Mouse (Mus musculus) C2C12 (cell line): Measurements from ENCODE around the gene Upp2. TPM values are rescaled to one million over a fixed set of nuclear protein-coding genes. Genes with fewer than 3 reads are reported as not detected.

Experiments used
- H3K27me3 ChIP-seq: one replicate; pipeline ENCODE4 v1.6.1; 2011; ENCODE audit not compliant: control insufficient read depth, insufficient read depth, insufficient read length
- H3K36me3 ChIP-seq: one replicate; pipeline ENCODE4 v1.6.1; 2011; ENCODE audit not compliant: control insufficient read depth, insufficient read depth
- H3K4me3 ChIP-seq: one replicate; pipeline ENCODE4 v1.5.1; 2011; ENCODE audit warnings: mild to moderate bottlenecking, control low read depth; ENCODE audit not compliant: poor library complexity, insufficient read depth, severe bottlenecking
- H3K79me2 ChIP-seq: one replicate; pipeline ENCODE4 v1.6.1; 2011; ENCODE audit not compliant: control insufficient read depth, insufficient read depth
- H3K79me3 ChIP-seq: one replicate; pipeline ENCODE4 v1.6.1; 2011; ENCODE audit warnings: low read depth, control low read depth
- H3ac ChIP-seq: one replicate; pipeline ENCODE3; 2011; ENCODE audit warnings: low read depth; ENCODE audit not compliant: control insufficient read depth, insufficient read length
- CEBPB ChIP-seq: IDR thresholded peaks from one replicate; pipeline ENCODE4 v1.6.1; 2011; ENCODE audit warnings: low read depth, mild to moderate bottlenecking, control low read depth, moderate library complexity
- CTCF ChIP-seq: IDR thresholded peaks from one replicate; pipeline ENCODE4 v1.5.1; 2011; ENCODE audit not compliant: control insufficient read depth, insufficient read depth, insufficient read length
- FOSL1 ChIP-seq: IDR thresholded peaks from one replicate; pipeline ENCODE4 v1.8.0; 2011; ENCODE audit warnings: mild to moderate bottlenecking, low read length; ENCODE audit not compliant: poor library complexity, insufficient read depth, severe bottlenecking
- MAX ChIP-seq: IDR thresholded peaks from one replicate; pipeline ENCODE4 v1.6.1; 2011; ENCODE audit warnings: mild to moderate bottlenecking, control low read depth
- MYOD1 ChIP-seq: IDR thresholded peaks from one replicate; pipeline ENCODE4 v1.6.1; 2011; ENCODE audit warnings: low read depth; ENCODE audit not compliant: control insufficient read depth, insufficient read length
- MYOG ChIP-seq: IDR thresholded peaks from one replicate; pipeline ENCODE4 v1.6.1; 2011; ENCODE audit not compliant: control insufficient read depth, insufficient read length; ENCODE audit errors: extremely low read depth
- USF1 ChIP-seq: IDR thresholded peaks from one replicate; pipeline ENCODE4 v1.6.1; 2011; ENCODE audit warnings: low read depth, mild to moderate bottlenecking, control low read depth, moderate library complexity
- long read RNA-seq, 2 experiments: library from polyadenylated mRNA; unstranded; transcript quantifications; one replicate each; pipeline ENCODE4 v2.0.0; 2019 to 2020
- polyA plus RNA-seq: library from polyadenylated mRNA; unstranded; fragments of >200 nt; fragmentation: generic; extraction: Trizol; gene quantifications from one replicate; pipeline ENCODE4 v1.2.1, GENCODE M21; 2012; ENCODE audit warnings: missing spikeins

Gene Upp2
- 7.3 TPM for polyA plus RNA-seq
- long read RNA-seq, experiment 1, partial matches to known transcripts = 0 of 2 reads
- long read RNA-seq, experiment 1, other reads (novel, unspliced or antisense) = 0 of 2 reads
- long read RNA-seq, experiment 2 = 0 reads

- Histone ChIP-seq H3K27me3 (no peaks in the 10 kb centered on the region), H3K79me3 (peaks cover 51% of the 10 kb centered on the region), H3K4me3 (peak within 1 kb of the TSS; percentile 81), H3ac (peak within 1 kb of the TSS; percentile 98), H3K79me2 (peaks cover 70% of the 10 kb centered on the region), H3K36me3 (no peaks in the 10 kb centered on the region)
- peak; percentile 40 for TF ChIP-seq CTCF
- TF ChIP-seq CEBPB = no peak
- no peak for TF ChIP-seq MYOD1
These were observed at the start of gene Upp2, which contains the start of gene Acvr1 for GRCm38 (mm10) chr2:58567066-58567810. TSS of gene Upp2 (plus strand) at chr2:58567298. TSS of gene Acvr1 (minus strand) at chr2:58567157.

GRCm38 (mm10) chr2:58518517-58518916 is 48.6 kb upstream of the Upp2 start:
- peaks cover 100% of the 10 kb centered on the region for H3K79me2 ChIP-seq
- peaks cover 13% of the 10 kb centered on the region for H3K36me3 ChIP-seq
- no peak for TF ChIP-seq CTCF
- TF ChIP-seq FOSL1 = no peak
- H3K79me3 ChIP-seq = peaks cover 75% of the 10 kb centered on the region
- no peak overlapping the region for H3ac ChIP-seq
- H3K27me3 ChIP-seq = no peaks in the 10 kb centered on the region
- no peak overlapping the region for H3K4me3 ChIP-seq

GRCm38 (mm10) chr2:58520727-58521126 is 46.4 kb upstream of the Upp2 start:
- H3K27me3 ChIP-seq = no peaks in the 10 kb centered on the region
- no peak overlapping the region for H3K4me3 ChIP-seq
- peaks cover 100% of the 10 kb centered on the region for H3K79me2 ChIP-seq
- H3K79me3 ChIP-seq = peaks cover 79% of the 10 kb centered on the region
- H3ac ChIP-seq = no peak overlapping the region
- no peak for TF ChIP-seq CEBPB
- H3K36me3 ChIP-seq = no peaks in the 10 kb centered on the region

GRCm38 (mm10) chr2:58521621-58522020 is 45.5 kb upstream of the Upp2 start:
- TF ChIP-seq MYOG (no peak), FOSL1 (no peak), CTCF (no peak), CEBPB (no peak)
- Histone ChIP-seq H3K4me3 (no peak overlapping the region), H3K79me3 (peaks cover 80% of the 10 kb centered on the region), H3ac (no peak overlapping the region), H3K79me2 (peaks cover 100% of the 10 kb centered on the region), H3K36me3 (peaks cover under 1% of the 10 kb centered on the region), H3K27me3 (no peaks in the 10 kb centered on the region)

- TF ChIP-seq CEBPB (no peak), MYOD1 (no peak), FOSL1 (no peak), USF1 (no peak), MAX (no peak), MYOG (no peak), CTCF (no peak)
- Histone ChIP-seq H3K4me3 (no peak overlapping the region), H3K79me2 (peaks cover 100% of the 10 kb centered on the region), H3K79me3 (peaks cover 80% of the 10 kb centered on the region), H3ac (no peak overlapping the region), H3K27me3 (no peaks in the 10 kb centered on the region), H3K36me3 (peaks cover 7% of the 10 kb centered on the region)
These were observed 44.0 kb upstream of the Upp2 start for GRCm38 (mm10) chr2:58523097-58523496.

GRCm38 (mm10) chr2:58523894-58524293 is 43.2 kb upstream of the Upp2 start:
- H3K36me3 ChIP-seq = peaks cover 7% of the 10 kb centered on the region
- H3K79me2 ChIP-seq = peaks cover 100% of the 10 kb centered on the region
- no peak overlapping the region for H3K4me3 ChIP-seq
- TF ChIP-seq FOSL1 (no peak), MAX (no peak), USF1 (no peak), MYOG (no peak)
- H3K79me3 ChIP-seq = peaks cover 87% of the 10 kb centered on the region
- H3ac ChIP-seq = no peak overlapping the region
- H3K27me3 ChIP-seq = no peaks in the 10 kb centered on the region
